Mouse (Mus musculus): ENCODE measurements at regions not wholly inside any gene's neighbourhood (a gene's known extent, or its start where the extent isn't known, plus 50 kb on each side); places are given as distances from the start of the nearest gene placed in this dataset.

GRCm38 (mm10) chr13:69182478-69182877 lies 183.1 kb upstream of the Adcy2 start:
- Histone ChIP-seq H3K36me3 (ENCODE audit: control insufficient read depth, insufficient read depth, low read length) (no peaks in the 10 kb centered on the region), H3K9me3 (ENCODE audit: control insufficient read depth, low read depth, low read length) (no peaks in the 10 kb centered on the region), H3K4me3 (ENCODE audit: low read depth, low read length) (no peak overlapping the region), H3K4me2 (replicated peaks; ENCODE audit: low read depth, low read length) (no peak overlapping the region), H3K27me3 (ENCODE audit: control insufficient read depth, insufficient read depth, low read length) (no peaks in the 10 kb centered on the region), H3K27ac (ENCODE audit: low read length) (no peak overlapping the region), H3K9ac (replicated peaks; ENCODE audit: low read depth, low read length) (no peak overlapping the region), H3K4me1 (ENCODE audit: control insufficient read depth, insufficient read depth, low read length) (no peaks in the 10 kb centered on the region)
- no peak for ATAC-seq (ENCODE audit: insufficient number of reproducible peaks, insufficient read depth, low FRiP score, low read depth)
- 86% methylated on average over 3 of the region's 3 CpGs for WGBS

GRCm38 (mm10) chr13:69190661-69191060 lies 191.3 kb upstream of the Adcy2 start:
- H3K4me1 ChIP-seq (ENCODE audit: control insufficient read depth, insufficient read depth, low read length), result no peaks in the 10 kb centered on the region
- 65% methylated on average over 3 of the region's 3 CpGs for WGBS
- no peaks in the 10 kb centered on the region for H3K27me3 ChIP-seq (ENCODE audit: control insufficient read depth, insufficient read depth, low read length)
- H3K36me3 ChIP-seq (ENCODE audit: control insufficient read depth, insufficient read depth, low read length), result no peaks in the 10 kb centered on the region
- no peak overlapping the region for H3K4me2 ChIP-seq (replicated peaks; ENCODE audit: low read depth, low read length)
- no peaks in the 10 kb centered on the region for H3K9me3 ChIP-seq (ENCODE audit: control insufficient read depth, low read depth, low read length)
- no peak for ATAC-seq (ENCODE audit: insufficient number of reproducible peaks, insufficient read depth, low FRiP score, low read depth)
- no peak overlapping the region for H3K9ac ChIP-seq (replicated peaks; ENCODE audit: low read depth, low read length)
- H3K27ac ChIP-seq (ENCODE audit: low read length), result no peak overlapping the region
- H3K4me3 ChIP-seq (ENCODE audit: low read depth, low read length), result no peak overlapping the region

- ATAC-seq (ENCODE audit: insufficient number of reproducible peaks, insufficient read depth, low FRiP score, low read depth), result no peak
- Histone ChIP-seq H3K9me3 (ENCODE audit: control insufficient read depth, low read depth, low read length) (no peaks in the 10 kb centered on the region), H3K27ac (ENCODE audit: low read length) (no peak overlapping the region), H3K4me1 (ENCODE audit: control insufficient read depth, insufficient read depth, low read length) (no peaks in the 10 kb centered on the region), H3K4me3 (ENCODE audit: low read depth, low read length) (no peak overlapping the region), H3K36me3 (ENCODE audit: control insufficient read depth, insufficient read depth, low read length) (no peaks in the 10 kb centered on the region), H3K4me2 (replicated peaks; ENCODE audit: low read depth, low read length) (no peak overlapping the region), H3K27me3 (ENCODE audit: control insufficient read depth, insufficient read depth, low read length) (no peaks in the 10 kb centered on the region), H3K9ac (replicated peaks; ENCODE audit: low read depth, low read length) (no peak overlapping the region)
- WGBS, result 11% methylated on average over 4 of the region's 4 CpGs
These were observed 197.1 kb upstream of the Adcy2 start for GRCm38 (mm10) chr13:69196464-69196871.

GRCm38 (mm10) chr13:69207741-69208568 lies 208.6 kb upstream of the Adcy2 start:
- no peak for ATAC-seq (ENCODE audit: insufficient number of reproducible peaks, insufficient read depth, low FRiP score, low read depth)
- Histone ChIP-seq H3K27ac (ENCODE audit: low read length) (no peak overlapping the region), H3K9me3 (ENCODE audit: control insufficient read depth, low read depth, low read length) (no peaks in the 10 kb centered on the region), H3K4me1 (ENCODE audit: control insufficient read depth, insufficient read depth, low read length) (no peaks in the 10 kb centered on the region), H3K27me3 (ENCODE audit: control insufficient read depth, insufficient read depth, low read length) (no peaks in the 10 kb centered on the region), H3K36me3 (ENCODE audit: control insufficient read depth, insufficient read depth, low read length) (no peaks in the 10 kb centered on the region), H3K4me3 (ENCODE audit: low read depth, low read length) (no peak overlapping the region), H3K9ac (replicated peaks; ENCODE audit: low read depth, low read length) (no peak overlapping the region), H3K4me2 (replicated peaks; ENCODE audit: low read depth, low read length) (no peak overlapping the region)
- 73% methylated on average over 10 of the region's 10 CpGs for WGBS

GRCm38 (mm10) chr13:69208569-69208881 lies 209.2 kb upstream of the Adcy2 start:
- Histone ChIP-seq H3K9me3 (ENCODE audit: control insufficient read depth, low read depth, low read length) (no peaks in the 10 kb centered on the region), H3K4me2 (replicated peaks; ENCODE audit: low read depth, low read length) (no peak overlapping the region), H3K9ac (replicated peaks; ENCODE audit: low read depth, low read length) (no peak overlapping the region), H3K27me3 (ENCODE audit: control insufficient read depth, insufficient read depth, low read length) (no peaks in the 10 kb centered on the region), H3K27ac (ENCODE audit: low read length) (no peak overlapping the region), H3K36me3 (ENCODE audit: control insufficient read depth, insufficient read depth, low read length) (no peaks in the 10 kb centered on the region), H3K4me3 (ENCODE audit: low read depth, low read length) (no peak overlapping the region), H3K4me1 (ENCODE audit: control insufficient read depth, insufficient read depth, low read length) (no peaks in the 10 kb centered on the region)
- no peak for ATAC-seq (ENCODE audit: insufficient number of reproducible peaks, insufficient read depth, low FRiP score, low read depth)
- WGBS, result 78% methylated on average over 4 of the region's 4 CpGs

- H3K9me3 ChIP-seq (ENCODE audit: control insufficient read depth, low read depth, low read length), result no peaks in the 10 kb centered on the region
- H3K4me1 ChIP-seq (ENCODE audit: control insufficient read depth, insufficient read depth, low read length), result no peaks in the 10 kb centered on the region
- no peak overlapping the region for H3K4me2 ChIP-seq (replicated peaks; ENCODE audit: low read depth, low read length)
- H3K4me3 ChIP-seq (ENCODE audit: low read depth, low read length), result no peak overlapping the region
- no peak overlapping the region for H3K27ac ChIP-seq (ENCODE audit: low read length)
- H3K27me3 ChIP-seq (ENCODE audit: control insufficient read depth, insufficient read depth, low read length), result no peaks in the 10 kb centered on the region
- WGBS, result 79% methylated on average over 3 of the region's 3 CpGs
- ATAC-seq (ENCODE audit: insufficient number of reproducible peaks, insufficient read depth, low FRiP score, low read depth), result no peak
- no peaks in the 10 kb centered on the region for H3K36me3 ChIP-seq (ENCODE audit: control insufficient read depth, insufficient read depth, low read length)
- H3K9ac ChIP-seq (replicated peaks; ENCODE audit: low read depth, low read length), result no peak overlapping the region
These were observed 217.2 kb upstream of the Adcy2 start for GRCm38 (mm10) chr13:69216579-69216978.

GRCm38 (mm10) chr13:69220425-69220824 lies 221.1 kb upstream of the Adcy2 start:
- 44% methylated on average over 1 of the region's 1 CpGs for WGBS
- Histone ChIP-seq H3K27ac (ENCODE audit: low read length) (no peak overlapping the region), H3K4me3 (ENCODE audit: low read depth, low read length) (no peak overlapping the region)

GRCm38 (mm10) chr13:69226538-69226937 lies 227.2 kb upstream of the Adcy2 start:
- ATAC-seq (ENCODE audit: insufficient number of reproducible peaks, insufficient read depth, low FRiP score, low read depth), result no peak
- Histone ChIP-seq H3K9me3 (ENCODE audit: control insufficient read depth, low read depth, low read length) (no peaks in the 10 kb centered on the region), H3K27me3 (ENCODE audit: control insufficient read depth, insufficient read depth, low read length) (no peaks in the 10 kb centered on the region), H3K4me1 (ENCODE audit: control insufficient read depth, insufficient read depth, low read length) (no peaks in the 10 kb centered on the region), H3K4me3 (ENCODE audit: low read depth, low read length) (no peak overlapping the region), H3K27ac (ENCODE audit: low read length) (no peak overlapping the region), H3K9ac (replicated peaks; ENCODE audit: low read depth, low read length) (no peak overlapping the region), H3K36me3 (ENCODE audit: control insufficient read depth, insufficient read depth, low read length) (no peaks in the 10 kb centered on the region), H3K4me2 (replicated peaks; ENCODE audit: low read depth, low read length) (no peak overlapping the region)
- 66% methylated on average over 5 of the region's 5 CpGs for WGBS

More at GRCm38 (mm10) chr13:69220425-69220824, 221.1 kb upstream of the Adcy2 start:
- Histone ChIP-seq H3K36me3 (ENCODE audit: control insufficient read depth, insufficient read depth, low read length) (no peaks in the 10 kb centered on the region), H3K4me1 (ENCODE audit: control insufficient read depth, insufficient read depth, low read length) (no peaks in the 10 kb centered on the region), H3K27me3 (ENCODE audit: control insufficient read depth, insufficient read depth, low read length) (no peaks in the 10 kb centered on the region), H3K9ac (replicated peaks; ENCODE audit: low read depth, low read length) (no peak overlapping the region), H3K4me2 (replicated peaks; ENCODE audit: low read depth, low read length) (no peak overlapping the region), H3K9me3 (ENCODE audit: control insufficient read depth, low read depth, low read length) (no peaks in the 10 kb centered on the region)
- ATAC-seq (ENCODE audit: insufficient number of reproducible peaks, insufficient read depth, low FRiP score, low read depth), result no peak
